Mouse (Mus musculus) neural tube, embryonic 11.5 days (tissue): Measurements from ENCODE around the gene Fbxw8. TPM values are rescaled to one million over a fixed set of nuclear protein-coding genes. Genes with fewer than 3 reads are reported as not detected.
A peak's percentile ranks its signal among the peaks of the same experiment; 100 is the strongest.

ENCODE experiments used
- ATAC-seq: fragments of 200-750 bp; cut with Nextera tagmentation; 2 replicates; pipeline ENCODE4 v1.8.0; 2017; ENCODE audit warnings: moderate number of reproducible peaks, mild to moderate bottlenecking, moderate TSS enrichment, moderate library complexity; ENCODE audit not compliant: insufficient read depth, low FRiP score, low TSS enrichment
- DNase-seq: peaks from one replicate; pipeline ENCODE4 v3.0.0-alpha.2; 2015; ENCODE audit warnings: low spot score
- H3K27ac ChIP-seq: fragments of 300-500 bp; sonication (generic); 2 replicates; pipeline ENCODE4 v1.5.1; 2014; ENCODE audit warnings: low read depth, mild to moderate bottlenecking, low read length
- H3K27me3 ChIP-seq: fragments of 300-500 bp; sonication (generic); 2 replicates; pipeline ENCODE4 v1.6.1; 2014; ENCODE audit warnings: mild to moderate bottlenecking, low read length, mixed read lengths; ENCODE audit not compliant: control insufficient read depth, insufficient read depth
- H3K36me3 ChIP-seq: fragments of 300-500 bp; sonication (generic); 2 replicates; pipeline ENCODE4 v1.6.1; 2014; ENCODE audit warnings: mild to moderate bottlenecking, low read length, moderate library complexity, mixed read lengths; ENCODE audit not compliant: control insufficient read depth, insufficient read depth
- H3K4me1 ChIP-seq: fragments of 300-500 bp; sonication (generic); 2 replicates; pipeline ENCODE4 v1.6.1; 2014; ENCODE audit warnings: low read length, mixed read lengths; ENCODE audit not compliant: control insufficient read depth, insufficient read depth
- H3K4me2 ChIP-seq: fragments of 300-500 bp; sonication (generic); 2 replicates; pipeline ENCODE4 v1.6.1; 2014; ENCODE audit warnings: low read depth, mild to moderate bottlenecking, moderate library complexity
- H3K4me3 ChIP-seq: fragments of 300-500 bp; sonication (generic); 2 replicates; pipeline ENCODE4 v1.5.1; 2014; ENCODE audit warnings: low read depth, low read length
- H3K9ac ChIP-seq: fragments of 300-500 bp; sonication (generic); 2 replicates; pipeline ENCODE4 v1.6.1; 2014; ENCODE audit warnings: mild to moderate bottlenecking, low read length
- H3K9me3 ChIP-seq: fragments of 300-500 bp; sonication (generic); 2 replicates; pipeline ENCODE4 v1.6.1; 2016; ENCODE audit warnings: low read length; ENCODE audit not compliant: control insufficient read depth
- WGBS: fragments of 180-500 bp; shearing (Covaris S2); extraction: QIAGEN DNeasy Blood & Tissue Kit; methylation state at CpG from one replicate; pipeline ENCODE4 v1.1.7; 2014; 5-methylcytosine and 5-hydroxymethylcytosine counted together
- polyA plus RNA-seq: library from polyadenylated mRNA; unstranded; fragments of >200 nt; fragmentation: Nextera tagmentation; extraction: Ambion mirVana; gene quantifications from 2 replicates; pipeline ENCODE4 v1.2.1, GENCODE M21; 2014

Fbxw8 gene
- polyA plus RNA-seq, 1 experiment from 2014 or later, result 28.4 TPM

- no peaks in the 10 kb centered on the region for H3K27me3 ChIP-seq
- no peak overlapping the region for H3K4me3 ChIP-seq
- peaks cover 7% of the 10 kb centered on the region; the same call in 1 of the 2 replicates for H3K36me3 ChIP-seq
- H3K9ac ChIP-seq, result no peak overlapping the region
- DNase-seq (no peak), ATAC-seq (no peak)
- no peak overlapping the region for H3K27ac ChIP-seq
- no peaks in the 10 kb centered on the region for H3K4me1 ChIP-seq
- H3K9me3 ChIP-seq, result no peaks in the 10 kb centered on the region
- no peak overlapping the region for H3K4me2 ChIP-seq
- 87% methylated on average over 4 of the region's 4 CpGs for WGBS
Observed at GRCm38 (mm10) chr5:118126671-118127070, 28.6 kb downstream of the Fbxw8 start.

- Histone ChIP-seq H3K36me3 (peaks cover 7% of the 10 kb centered on the region; the same call in 1 of the 2 replicates), H3K4me2 (no peak overlapping the region), H3K4me3 (no peak overlapping the region), H3K9ac (no peak overlapping the region), H3K9me3 (no peaks in the 10 kb centered on the region), H3K27me3 (no peaks in the 10 kb centered on the region), H3K4me1 (no peaks in the 10 kb centered on the region), H3K27ac (no peak overlapping the region)
- DNase-seq, result no peak
- ATAC-seq, result no peak
- whole genome bisulfite sequencing, result 74% methylated on average over 10 of the region's 10 CpGs
Observed at GRCm38 (mm10) chr5:118123096-118123495, 32.2 kb downstream of the Fbxw8 start.

GRCm38 (mm10) chr5:118121928-118122327 is 33.3 kb downstream of the Fbxw8 start:
- 91% methylated on average over 4 of the region's 4 CpGs for WGBS
- Histone ChIP-seq H3K27me3 (no peaks in the 10 kb centered on the region), H3K4me3 (no peak overlapping the region), H3K4me2 (no peak overlapping the region), H3K9ac (no peak overlapping the region), H3K36me3 (peaks cover 5% of the 10 kb centered on the region; the same call in 1 of the 2 replicates), H3K27ac (no peak overlapping the region), H3K4me1 (no peaks in the 10 kb centered on the region), H3K9me3 (no peaks in the 10 kb centered on the region)
- ATAC-seq (no peak), DNase-seq (no peak)

- H3K36me3 ChIP-seq, result peaks cover 2% of the 10 kb centered on the region; the same call in 1 of the 2 replicates
- H3K27ac ChIP-seq, result no peak overlapping the region
- ATAC-seq (no peak), DNase-seq (no peak)
- no peak overlapping the region for H3K9ac ChIP-seq
- 0 out of 2 replicates have a peak, but pooled peaks cover 3% of the 10 kb centered on the region for H3K4me1 ChIP-seq
- no peak overlapping the region for H3K4me3 ChIP-seq
- H3K9me3 ChIP-seq, result no peaks in the 10 kb centered on the region
- no peaks in the 10 kb centered on the region for H3K27me3 ChIP-seq
- no peak overlapping the region for H3K4me2 ChIP-seq
- 44% methylated on average over 2 of the region's 2 CpGs for WGBS
Observed at GRCm38 (mm10) chr5:118120670-118121069, 34.6 kb downstream of the Fbxw8 start.

- no peak for ATAC-seq
Observed at GRCm38 (mm10) chr5:118118922-118119321, 36.3 kb downstream of the Fbxw8 start.

GRCm38 (mm10) chr5:118118351-118118750 is 36.9 kb downstream of the Fbxw8 start:
- H3K4me3 ChIP-seq, result no peak overlapping the region
- 0 out of 2 replicates have a peak, but pooled peaks cover 3% of the 10 kb centered on the region for H3K4me1 ChIP-seq
- no peak overlapping the region for H3K4me2 ChIP-seq
- no peaks in the 10 kb centered on the region for H3K27me3 ChIP-seq
- peak overlapping the region; percentile 29; the same call in 1 of the 2 replicates for H3K27ac ChIP-seq
- no peak overlapping the region for H3K9ac ChIP-seq
- WGBS, result 86% methylated on average over 3 of the region's 3 CpGs
- H3K36me3 ChIP-seq, result no peaks in the 10 kb centered on the region
- H3K9me3 ChIP-seq, result no peaks in the 10 kb centered on the region
- no peak for ATAC-seq
- DNase-seq, result no peak

More at GRCm38 (mm10) chr5:118118922-118119321, 36.3 kb downstream of the Fbxw8 start:
- H3K9me3 ChIP-seq, result no peaks in the 10 kb centered on the region
- DNase-seq, result no peak
- no peak overlapping the region for H3K4me3 ChIP-seq
- peak overlapping the region; percentile 29; the same call in 1 of the 2 replicates for H3K27ac ChIP-seq
- no peaks in the 10 kb centered on the region for H3K27me3 ChIP-seq
- H3K4me1 ChIP-seq, result 0 out of 2 replicates have a peak, but pooled peaks cover 3% of the 10 kb centered on the region
- H3K36me3 ChIP-seq, result no peaks in the 10 kb centered on the region
- 84% methylated on average over 5 of the region's 5 CpGs for WGBS
- H3K9ac ChIP-seq, result no peak overlapping the region
- no peak overlapping the region for H3K4me2 ChIP-seq

- H3K27me3 ChIP-seq, result no peaks in the 10 kb centered on the region
- no peak overlapping the region for H3K9ac ChIP-seq
- WGBS, result 82% methylated on average over 13 of the region's 13 CpGs
- 0 out of 2 replicates have a peak, but pooled peaks cover 3% of the 10 kb centered on the region for H3K4me1 ChIP-seq
- ATAC-seq (no peak), DNase-seq (no peak)
- H3K9me3 ChIP-seq, result no peaks in the 10 kb centered on the region
- no peak overlapping the region for H3K4me3 ChIP-seq
- no peak overlapping the region for H3K27ac ChIP-seq
- no peaks in the 10 kb centered on the region; the same call in 1 of the 2 replicates for H3K36me3 ChIP-seq
- no peak overlapping the region for H3K4me2 ChIP-seq
Observed at GRCm38 (mm10) chr5:118113617-118114016, 41.6 kb downstream of the Fbxw8 start.

- Histone ChIP-seq H3K9ac (no peak overlapping the region), H3K36me3 (no peaks in the 10 kb centered on the region; the same call in 1 of the 2 replicates), H3K4me3 (no peak overlapping the region), H3K9me3 (no peaks in the 10 kb centered on the region), H3K27ac (no peak overlapping the region), H3K4me1 (0 out of 2 replicates have a peak, but pooled peaks cover 3% of the 10 kb centered on the region), H3K4me2 (no peak overlapping the region), H3K27me3 (no peaks in the 10 kb centered on the region)
- 92% methylated on average over 7 of the region's 7 CpGs for WGBS
- ATAC-seq (no peak), DNase-seq (no peak)
Observed at GRCm38 (mm10) chr5:118113043-118113442, 42.2 kb downstream of the Fbxw8 start.

GRCm38 (mm10) chr5:118108794-118109440 is 46.3 kb downstream of the Fbxw8 start:
- H3K27ac ChIP-seq, result no peak overlapping the region

More at GRCm38 (mm10) chr5:118108794-118109440, 46.3 kb downstream of the Fbxw8 start:
- Histone ChIP-seq H3K36me3 (no peaks in the 10 kb centered on the region; the same call in none of the 2 replicates), H3K9ac (no peak overlapping the region), H3K4me2 (no peak overlapping the region), H3K27me3 (no peaks in the 10 kb centered on the region), H3K9me3 (no peaks in the 10 kb centered on the region), H3K4me3 (no peak overlapping the region), H3K4me1 (no peaks in the 10 kb centered on the region)
- ATAC-seq (no peak), DNase-seq (no peak)
- 92% methylated on average over 7 of the region's 7 CpGs for WGBS
